Mouse (Mus musculus): ENCODE data around the gene Spata6. TPM values are rescaled to one million over a fixed set of nuclear protein-coding genes. Genes with fewer than 3 reads are reported as not detected.

The Spata6 gene
- polyA plus RNA-seq, 1 experiment from 2014 or later: 11.3 TPM

DNA sequence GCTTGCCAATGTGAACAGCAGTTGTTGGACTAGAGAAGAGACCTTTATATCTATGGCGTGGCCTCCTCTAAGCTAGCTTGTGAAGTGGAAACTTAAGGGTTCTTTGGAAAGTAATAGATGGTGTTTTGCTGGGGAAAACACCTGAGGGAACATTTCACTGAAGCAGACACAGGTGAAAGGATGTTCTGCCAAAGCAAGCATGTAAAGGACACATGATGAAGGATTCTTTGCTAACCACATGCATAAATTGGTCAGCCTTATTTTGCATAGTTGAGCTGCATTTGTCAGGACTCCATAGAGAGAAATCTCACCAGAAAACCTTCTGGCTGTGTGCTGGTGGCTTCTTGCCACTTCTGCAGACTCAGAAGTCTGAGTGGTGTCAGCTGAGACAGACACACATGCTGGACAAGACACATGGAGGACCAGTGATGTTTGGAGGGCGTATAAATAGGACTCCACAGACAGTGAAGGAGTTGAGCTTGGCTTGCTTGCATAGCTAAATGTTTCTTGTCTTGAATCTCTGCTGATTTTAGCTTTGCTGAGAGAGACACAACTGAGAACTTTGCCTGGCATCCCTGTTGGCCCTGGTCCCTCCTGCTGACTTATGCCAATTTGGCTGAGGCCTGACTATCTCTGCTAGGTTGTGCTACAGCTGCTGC lies 148.1 kb downstream of the Spata6 start:
- no peaks in the 10 kb centered on the region for H3K36me3 ChIP-seq (ENCODE audit: poor library complexity, severe bottlenecking)
- no peaks in the 10 kb centered on the region for H3K27me3 ChIP-seq
- no peaks in the 10 kb centered on the region for H3K4me1 ChIP-seq
- H3K4me2 ChIP-seq: no peak overlapping the region
- no peak overlapping the region for H3K9ac ChIP-seq
- no peak for ATAC-seq
- 83% methylated on average over 2 of the region's 2 CpGs for WGBS
- H3K9me3 ChIP-seq (replicated peaks): no peaks in the 10 kb centered on the region
- no peak overlapping the region for H3K4me3 ChIP-seq
- no peak overlapping the region for H3K27ac ChIP-seq

Other genes starting within 250 kb of the Spata6 start
- gene Slc5a9, start 182.9 kb downstream of the Spata6 start, polyA plus RNA-seq (2015; fragmentation: Nextera tagmentation; extraction: Ambion mirVana): not detected in 2 replicates
- gene Skint8, start 199.4 kb downstream of the Spata6 start, polyA plus RNA-seq (2015; fragmentation: Nextera tagmentation; extraction: Ambion mirVana): not detected in 2 replicates

Measured in forebrain, embryonic 13.5 days (tissue).